ENCODE assay signal across 7 mouse cellular contexts in the genomic region with DNA sequence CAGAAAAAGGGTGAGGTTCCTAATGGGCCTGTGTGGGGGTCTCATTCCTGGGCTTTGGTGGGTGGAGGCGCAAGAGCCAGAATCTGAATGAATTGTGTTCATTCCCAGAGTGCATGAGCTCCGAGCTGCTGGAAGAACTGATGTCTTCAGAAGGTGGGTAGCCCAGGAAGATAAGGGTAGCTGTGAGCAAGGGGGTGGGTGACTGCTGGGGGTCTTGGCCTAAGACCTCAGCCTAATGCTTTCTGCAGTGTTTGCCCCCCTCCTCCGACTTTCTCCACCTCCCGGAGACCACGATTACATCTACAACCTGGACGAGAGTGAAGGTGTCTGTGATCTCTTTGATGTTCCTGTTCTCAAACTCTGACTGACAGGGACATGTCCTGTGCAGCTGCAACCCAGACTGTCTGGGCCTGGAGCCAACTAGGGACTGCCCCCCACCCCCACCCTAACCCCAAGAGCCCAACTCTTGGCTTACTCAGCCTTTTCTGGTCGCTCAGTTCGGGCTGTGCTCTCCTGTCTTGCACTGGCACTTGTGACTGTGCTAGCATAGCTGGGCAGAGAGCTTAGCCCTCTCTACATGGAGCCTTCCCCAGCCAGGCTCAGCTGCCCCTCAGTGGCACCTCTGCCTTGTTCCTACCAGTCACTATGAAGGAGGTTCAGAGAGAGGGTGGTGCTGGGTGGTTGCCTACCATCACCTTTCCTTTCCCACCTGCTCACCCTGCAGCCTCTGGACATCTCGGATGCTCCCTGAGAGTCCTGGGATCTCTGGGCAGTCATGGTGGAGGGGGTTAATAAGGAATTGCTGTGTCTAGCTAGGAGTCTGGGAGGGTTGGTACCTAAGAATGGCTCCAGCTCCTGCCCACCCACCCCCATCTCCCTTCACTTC. TPM values are rescaled to one million over a fixed set of nuclear protein-coding genes. Genes with fewer than 3 reads are reported as not detected.
DNase-seq lines count a peak whose midpoint lies in the region; ATAC-seq and TF ChIP-seq lines count a peak whose summit lies in the region.

No protein-coding gene starts in this region.

- no peak overlapping the region for H3K4me2 ChIP-seq in midbrain, embryonic 14.5 days (ENCODE audit: low read length)

- WGBS in midbrain, embryonic 14.5 days: 78% methylated on average over 9 of the region's 9 CpGs

- peaks cover 88% of the 10 kb centered on the region for H3K36me3 ChIP-seq in midbrain, embryonic 14.5 days (ENCODE audit: control insufficient read depth, insufficient read depth, low read length)

- peaks cover 9% of the 10 kb centered on the region; the same call in 1 of the 2 replicates for H3K4me1 ChIP-seq in midbrain, embryonic 14.5 days (ENCODE audit: control insufficient read depth, insufficient read depth, low read length)

- TF ChIP-seq CTCF in layer of hippocampus, adult 2 months (conservative IDR thresholded peaks at IDR 0.05): no peak

- H3K4me3 ChIP-seq in layer of hippocampus, adult 2 months: no peak overlapping the region
- H3K4me3 ChIP-seq in midbrain, embryonic 14.5 days (replicated peaks; ENCODE audit: low read depth, low read length): no peak overlapping the region

- H3K27ac ChIP-seq in layer of hippocampus, adult 2 months: peak overlapping the region; percentile 76
- H3K27ac ChIP-seq in midbrain, embryonic 14.5 days (replicated peaks; ENCODE audit: low read depth, low read length): no peak overlapping the region

- H3K9me3 ChIP-seq in midbrain, embryonic 14.5 days (ENCODE audit: control insufficient read depth, low read length): no peaks in the 10 kb centered on the region

- H3K27me3 ChIP-seq in midbrain, embryonic 14.5 days (ENCODE audit: control insufficient read depth, insufficient read depth, low read length): no peaks in the 10 kb centered on the region

- 0 out of 2 replicates have a peak, but pooled peaks have one; percentile 12 for ATAC-seq in granulocyte monocyte progenitor cell, adult 5-6 weeks (replicated peaks; ENCODE audit: poor library complexity, severe bottlenecking)
- ATAC-seq in midbrain, embryonic 14.5 days (ENCODE audit: low FRiP score, low TSS enrichment): peak; percentile 33; the same call in 1 of the 2 replicates

- no peak for DNase-seq in layer of hippocampus, adult 2 months (ENCODE audit: low spot score in 2 of 2)
- DNase-seq in layer of hippocampus, postnatal 10 days (ENCODE audit: low spot score in 2 of 2): no peak
- peak; percentile 61 for DNase-seq in NIH3T3 (ENCODE audit: low read depth)
- DNase-seq in midbrain, embryonic 14.5 days: peak; percentile 49
- no peak for DNase-seq in frontal cortex, adult 2 months (ENCODE audit: extremely low spot score in 1 of 2, low spot score in 1 of 2)
- DNase-seq in gastrocnemius, postnatal 10 days: no peak

- H3K9ac ChIP-seq in midbrain, embryonic 14.5 days (replicated peaks; ENCODE audit: low read length): no peak overlapping the region

RNA-seq across cellular contexts. Expression of a gene that starts 0.8 kb away (rescaled TPM):
- total RNA-seq in layer of hippocampus, adult 2 months (2021): 1 to 10 TPM in 1 of 2 experiments, under 1 TPM in 1; 0.84 to 1.2 TPM
- 1 to 10 TPM; 1.2 to 2.0 TPM for total RNA-seq in layer of hippocampus, postnatal 10 days (2021)
- 2.6 and 5.6 TPM in 2 replicates for total RNA-seq in granulocyte monocyte progenitor cell, adult 5-6 weeks (2014; fragmentation: Nextera tagmentation)
- total RNA-seq in granulocyte monocyte progenitor cell, adult 5-6 weeks (2017): 0.05 and 3.2 TPM in 2 replicates
- polyA plus RNA-seq in midbrain, embryonic 14.5 days (2014; fragmentation: Nextera tagmentation; extraction: Ambion mirVana): 0.55 and 1.1 TPM in 2 replicates
- 2.4 and 2.6 TPM in 2 replicates for polyA plus RNA-seq in frontal cortex, adult 2 months (2012; rRNA removed)
- total RNA-seq in gastrocnemius, postnatal 10 days (2021): under 1 TPM; 0.77 to 0.80 TPM

RNA-seq across cellular contexts. Expression of a gene that starts 7.1 kb away (rescaled TPM):
- total RNA-seq in layer of hippocampus, adult 2 months (2021): 10 to 100 TPM; 36.1 to 39.0 TPM
- 10 to 100 TPM; 31.9 to 33.5 TPM for total RNA-seq in layer of hippocampus, postnatal 10 days (2021)
- 139 and 170 TPM in 2 replicates for total RNA-seq in granulocyte monocyte progenitor cell, adult 5-6 weeks (2014; fragmentation: Nextera tagmentation)
- 44.3 and 50.9 TPM in 2 replicates for total RNA-seq in granulocyte monocyte progenitor cell, adult 5-6 weeks (2017)
- 43.9 and 51.7 TPM in 2 replicates for polyA plus RNA-seq in midbrain, embryonic 14.5 days (2014; fragmentation: Nextera tagmentation; extraction: Ambion mirVana)
- polyA plus RNA-seq in frontal cortex, adult 2 months (2012; rRNA removed): 59.9 and 67.7 TPM in 2 replicates
- total RNA-seq in gastrocnemius, postnatal 10 days (2021): 10 to 100 TPM; 18.7 to 22.3 TPM

RNA-seq across cellular contexts. Expression of a gene that starts 8.7 kb away (rescaled TPM):
- 1 to 10 TPM; 1.4 TPM for total RNA-seq in layer of hippocampus, adult 2 months (2021)
- total RNA-seq in layer of hippocampus, postnatal 10 days (2021): 1 to 10 TPM; 3.7 to 5.9 TPM
- not detected in 2 replicates for total RNA-seq in granulocyte monocyte progenitor cell, adult 5-6 weeks (2014; fragmentation: Nextera tagmentation)
- total RNA-seq in granulocyte monocyte progenitor cell, adult 5-6 weeks (2017): 0.60 and 2.5 TPM in 2 replicates
- polyA plus RNA-seq in midbrain, embryonic 14.5 days (2014; fragmentation: Nextera tagmentation; extraction: Ambion mirVana): 8.6 and 13.1 TPM in 2 replicates
- 2.2 and 2.4 TPM in 2 replicates for polyA plus RNA-seq in frontal cortex, adult 2 months (2012; rRNA removed)
- 1 to 10 TPM; 3.9 to 9.1 TPM for total RNA-seq in gastrocnemius, postnatal 10 days (2021)

RNA-seq across cellular contexts. Expression of a gene that starts 14.9 kb away (rescaled TPM):
- 10 to 100 TPM; 20.0 to 24.4 TPM for total RNA-seq in layer of hippocampus, adult 2 months (2021)
- 10 to 100 TPM; 60.0 to 60.5 TPM for total RNA-seq in layer of hippocampus, postnatal 10 days (2021)
- total RNA-seq in granulocyte monocyte progenitor cell, adult 5-6 weeks (2014; fragmentation: Nextera tagmentation): 2.7 and 4.0 TPM in 2 replicates
- 0.56 and 0.93 TPM in 2 replicates for total RNA-seq in granulocyte monocyte progenitor cell, adult 5-6 weeks (2017)
- 65.7 and 98.8 TPM in 2 replicates for polyA plus RNA-seq in midbrain, embryonic 14.5 days (2014; fragmentation: Nextera tagmentation; extraction: Ambion mirVana)
- 33.3 and 33.4 TPM in 2 replicates for polyA plus RNA-seq in frontal cortex, adult 2 months (2012; rRNA removed)
- 1 to 10 TPM; 2.3 to 3.1 TPM for total RNA-seq in gastrocnemius, postnatal 10 days (2021)

RNA-seq across cellular contexts. Expression of a gene that starts 21.5 kb away (rescaled TPM):
- total RNA-seq in layer of hippocampus, adult 2 months (2021): 1 to 10 TPM; 7.6 to 7.7 TPM
- 1 to 10 TPM; 4.9 to 6.7 TPM for total RNA-seq in layer of hippocampus, postnatal 10 days (2021)
- total RNA-seq in granulocyte monocyte progenitor cell, adult 5-6 weeks (2014; fragmentation: Nextera tagmentation): 5.2 and 5.3 TPM in 2 replicates
- 2.0 and 2.3 TPM in 2 replicates for total RNA-seq in granulocyte monocyte progenitor cell, adult 5-6 weeks (2017)
- polyA plus RNA-seq in midbrain, embryonic 14.5 days (2014; fragmentation: Nextera tagmentation; extraction: Ambion mirVana): 0.72 and 0.86 TPM in 2 replicates
- polyA plus RNA-seq in frontal cortex, adult 2 months (2012; rRNA removed): 3.5 and 4.8 TPM in 2 replicates
- total RNA-seq in gastrocnemius, postnatal 10 days (2021): 1 to 10 TPM; 1.5 to 2.4 TPM

Comparison
In these comparisons a context has a peak if more than half of its experiments do, and no peak if none do; other contexts are left out.
1. DNase-seq: peak in NIH3T3 (single experiment) and midbrain, embryonic 14.5 days (single experiment); none in layer of hippocampus, adult 2 months (0 of 2), layer of hippocampus, postnatal 10 days (0 of 2), frontal cortex, adult 2 months (0 of 2) and gastrocnemius, postnatal 10 days (single experiment).